ENCODE assay signal across 22 mouse cellular contexts in genomic region chr12:112539466-112539965, GRCm38 (mm10). TPM values are rescaled to one million over a fixed set of nuclear protein-coding genes. Genes with fewer than 3 reads are reported as not detected.
"Had no signal": no experiment of that assay in that cellular context is flagged by ENCODE, and none has a peak within 500 bp of the region (broad histone marks: within the 10 kb centered on the region; RNA-seq: fewer than 3 reads in every experiment).

No protein-coding gene starts in this region.

- H3K9ac ChIP-seq: lung, embryonic 14.5 days; midbrain, embryonic 12.5 days; neural tube, embryonic 13.5 days; stomach, embryonic 15.5 days had no signal

- H3K4me2 ChIP-seq: lung, embryonic 14.5 days; midbrain, embryonic 12.5 days; neural tube, embryonic 13.5 days; neural tube, embryonic 15.5 days; stomach, embryonic 15.5 days had no signal

- DNase-seq: lung, adult 18-20 months; lung, embryonic 14.5 days; lung, postnatal 10 days; lung, postnatal 4 days; midbrain, embryonic 14.5 days; retina, postnatal 1 day; right cerebral cortex, adult 18-20 months; right cerebral cortex, postnatal 25 days; spleen, adult 18-20 months; thymus, adult 2 months; thymus, postnatal 25 days had no signal

- H3K4me3 ChIP-seq: midbrain, embryonic 10.5 days; midbrain, embryonic 12.5 days; myocyte; neural tube, embryonic 13.5 days; neural tube, embryonic 15.5 days; stomach, embryonic 15.5 days had no signal

- H3K27me3 ChIP-seq: stomach, embryonic 15.5 days had no signal

- H3K9me3 ChIP-seq: midbrain, embryonic 10.5 days; midbrain, embryonic 12.5 days; neural tube, embryonic 13.5 days; neural tube, embryonic 15.5 days; stomach, embryonic 15.5 days had no signal

- H3K36me3 ChIP-seq: midbrain, embryonic 10.5 days; midbrain, embryonic 12.5 days; neural tube, embryonic 13.5 days; neural tube, embryonic 15.5 days; stomach, embryonic 15.5 days had no signal

- ATAC-seq: midbrain, embryonic 16.5 days had no signal

- H3K27ac ChIP-seq: midbrain, embryonic 12.5 days; neural tube, embryonic 13.5 days; neural tube, embryonic 15.5 days; stomach, embryonic 15.5 days; stomach, postnatal 0 days had no signal

RNA-seq across cellular contexts. Expression of gene Tmem179, which starts 23.0 kb away (rescaled TPM):
- total RNA-seq: megakaryocyte, adult 5-6 weeks; megakaryocyte-erythroid progenitor cell, adult 5-6 weeks had no signal

RNA-seq across cellular contexts. Expression of gene A530016L24Rik, which starts 50.3 kb away (rescaled TPM):
- total RNA-seq: megakaryocyte, adult 5-6 weeks; megakaryocyte-erythroid progenitor cell, adult 5-6 weeks had no signal
- polyA plus RNA-seq: lung, embryonic 14.5 days; midbrain, embryonic 10.5 days; midbrain, embryonic 12.5 days; midbrain, embryonic 14.5 days; neural tube, embryonic 11.5 days; stomach, postnatal 0 days had no signal
